Mouse (Mus musculus): ENCODE measurements around the gene Slc2a6. TPM values are rescaled to one million over a fixed set of nuclear protein-coding genes. Genes with fewer than 3 reads are reported as not detected.

Slc2a6 gene
- total and polyA plus RNA-seq, 3 experiments = 22.1 to 55.9 (median 43.3) TPM

GRCm38 (mm10) chr2:27044641-27045040 lies 16.8 kb upstream of the Slc2a6 start:
- no peaks in the 10 kb centered on the region for H3K36me3 ChIP-seq (replicated peaks in 1 of 2; ENCODE audit: control insufficient read depth in 1 of 2, insufficient read depth in 1 of 2, low read length in 1 of 2)
- H3K4me3 ChIP-seq (replicated peaks in 1 of 3; ENCODE audit: low read depth in 2 of 3, low read length in 2 of 3, poor library complexity in 1 of 3) = no peak overlapping the region
- H3K9ac ChIP-seq (ENCODE audit: insufficient read depth, low read depth) = no peak overlapping the region
- DNase-seq (ENCODE audit: extremely low read depth) = no peak
- TF ChIP-seq TBP (conservative IDR thresholded peaks at IDR 0.05; ENCODE audit: low read depth, low read length) = no peak
- TF ChIP-seq UBTF (IDR thresholded peaks at IDR 0.05; ENCODE audit: low read depth, low read length) = no peak
- no peak for TF ChIP-seq ZMIZ1 (IDR thresholded peaks at IDR 0.05; ENCODE audit: low read depth, low read length)
- TF ChIP-seq MXI1 (IDR thresholded peaks at IDR 0.05; ENCODE audit: low read depth, low read length) = no peak
- no peak for TF ChIP-seq GABPA (IDR thresholded peaks at IDR 0.05; ENCODE audit: insufficient replicate concordance, low read depth, low read length)
- TF ChIP-seq KAT2A (IDR thresholded peaks at IDR 0.05; ENCODE audit: insufficient replicate concordance, low read length) = no peak
- no peak for TF ChIP-seq HCFC1 (IDR thresholded peaks at IDR 0.05; ENCODE audit: low read depth, low read length)
- TF ChIP-seq NRF1 (IDR thresholded peaks at IDR 0.05; ENCODE audit: low read depth, low read length) = no peak
- no peak for TF ChIP-seq BHLHE40 (IDR thresholded peaks at IDR 0.05; ENCODE audit: low read depth, low read length)
- no peak for TF ChIP-seq JUND (conservative IDR thresholded peaks at IDR 0.05; ENCODE audit: low read depth, low read length)
- TF ChIP-seq POLR2A (IDR thresholded peaks at IDR 0.05; ENCODE audit: low read depth, low read length) = no peak
- no peak for TF ChIP-seq CHD2 (IDR thresholded peaks at IDR 0.05; ENCODE audit: low read length)
- TF ChIP-seq PAX5 (IDR thresholded peaks at IDR 0.05; ENCODE audit: low read length) = no peak
- TF ChIP-seq TCF12 (IDR thresholded peaks at IDR 0.05; ENCODE audit: low read depth, low read length) = no peak
- no peak for TF ChIP-seq EP300 (IDR thresholded peaks at IDR 0.05; ENCODE audit: low read length)
- no peak for TF ChIP-seq USF2 (conservative IDR thresholded peaks at IDR 0.05; ENCODE audit: low read depth, low read length)
- no peak for TF ChIP-seq CHD1 (IDR thresholded peaks at IDR 0.05; ENCODE audit: low read depth, low read length)
- TF ChIP-seq USF1 (IDR thresholded peaks at IDR 0.05; ENCODE audit: low read depth, low read length) = no peak
- TF ChIP-seq ZC3H11A (IDR thresholded peaks at IDR 0.05; ENCODE audit: low read depth, low read length) = no peak
- no peak for TF ChIP-seq MEF2A (IDR thresholded peaks at IDR 0.05; ENCODE audit: borderline replicate concordance, low read depth, low read length)
- H3K4me1 ChIP-seq (ENCODE audit: control insufficient read depth in 1 of 2, insufficient read depth in 2 of 2) = peaks cover 0 to 7% of the 10 kb centered on the region in 2 experiments; a peak in 2 of 4 replicates
- H3K27me3 ChIP-seq (replicated peaks) = peaks cover 57% of the 10 kb centered on the region
- no peaks in the 10 kb centered on the region for H3K9me3 ChIP-seq (replicated peaks; ENCODE audit: low read length)
- H3K27ac ChIP-seq (ENCODE audit: insufficient read depth, low read depth) = no peak overlapping the region
- dilution Hi-C loops (cut with MboI; ENCODE audit: extremely low pct_ligation_motif_present, extremely low pct_unique_long_range_greater_than_20kb, low sequenced_read_pairs) (no loop called here), in situ Hi-C loops (cut with MboI; ENCODE audit: low pct_ligation_motif_present, low pct_unique_long_range_greater_than_20kb, low sequenced_read_pairs) (loop anchor here (10.0 kb wide), 1 partner anchor 190 kb away; no protein-coding TSS in a partner anchor)
- H3K79me2 ChIP-seq (replicated peaks; ENCODE audit: control insufficient read depth, extremely low read depth, insufficient read depth, poor library complexity, severe bottlenecking) = no peaks in the 10 kb centered on the region
- no peak overlapping the region for H3K4me2 ChIP-seq (ENCODE audit: insufficient read depth, low read depth, poor library complexity, severe bottlenecking)

GRCm38 (mm10) chr2:27044166-27044565 lies 16.4 kb upstream of the Slc2a6 start:
- DNase-seq (ENCODE audit: extremely low read depth) = no peak
- Histone ChIP-seq H3K9me3 (replicated peaks; ENCODE audit: low read length) (no peaks in the 10 kb centered on the region), H3K4me1 (ENCODE audit: control insufficient read depth in 1 of 2, insufficient read depth in 2 of 2) (peaks cover 0 to 11% of the 10 kb centered on the region in 2 experiments; a peak in 2 of 4 replicates), H3K27me3 (replicated peaks) (peaks cover 60% of the 10 kb centered on the region), H3K27ac (ENCODE audit: insufficient read depth, low read depth) (no peak overlapping the region), H3K36me3 (replicated peaks in 1 of 2; ENCODE audit: control insufficient read depth in 1 of 2, insufficient read depth in 1 of 2, low read length in 1 of 2) (no peaks in the 10 kb centered on the region), H3K4me2 (ENCODE audit: insufficient read depth, low read depth, poor library complexity, severe bottlenecking) (no peak overlapping the region), H3K79me2 (replicated peaks; ENCODE audit: control insufficient read depth, extremely low read depth, insufficient read depth, poor library complexity, severe bottlenecking) (no peaks in the 10 kb centered on the region), H3K9ac (ENCODE audit: insufficient read depth, low read depth) (no peak overlapping the region), H3K4me3 (replicated peaks in 1 of 3; ENCODE audit: low read depth in 2 of 3, low read length in 2 of 3, poor library complexity in 1 of 3) (no peak overlapping the region)
- in situ Hi-C loops (cut with MboI; ENCODE audit: low pct_ligation_motif_present, low pct_unique_long_range_greater_than_20kb, low sequenced_read_pairs) = loop anchor here (10.0 kb wide), 1 partner anchor 191 kb away; no protein-coding TSS in a partner anchor
- dilution Hi-C loops (cut with MboI; ENCODE audit: extremely low pct_ligation_motif_present, extremely low pct_unique_long_range_greater_than_20kb, low sequenced_read_pairs) = no loop called here
- TF ChIP-seq NRF1 (IDR thresholded peaks at IDR 0.05; ENCODE audit: low read depth, low read length) (no peak), ELF1 (IDR thresholded peaks at IDR 0.05; ENCODE audit: low read depth, low read length) (no peak), POLR2A (IDR thresholded peaks at IDR 0.05; ENCODE audit: low read depth, low read length) (no peak), NELFE (IDR thresholded peaks at IDR 0.05; ENCODE audit: low read depth, low read length) (no peak), MEF2A (IDR thresholded peaks at IDR 0.05; ENCODE audit: borderline replicate concordance, low read depth, low read length) (no peak), RCOR1 (conservative IDR thresholded peaks at IDR 0.05; ENCODE audit: low read depth, low read length) (no peak), E2F4 (IDR thresholded peaks at IDR 0.05; ENCODE audit: insufficient replicate concordance, low read depth, low read length) (no peak), USF1 (IDR thresholded peaks at IDR 0.05; ENCODE audit: low read depth, low read length) (no peak), ETS1 (conservative IDR thresholded peaks at IDR 0.05; ENCODE audit: low read depth, low read length) (no peak)
